Mouse (Mus musculus) heart, embryonic 14.5 days (tissue): Measurements from ENCODE around the gene Tmem202. TPM values are rescaled to one million over a fixed set of nuclear protein-coding genes. Genes with fewer than 3 reads are reported as not detected.

Experiments
- ATAC-seq: fragments of 200-750 bp; cut with Nextera tagmentation; 2 replicates; pipeline ENCODE4 v1.8.0; 2017; ENCODE audit warnings: low read depth, moderate TSS enrichment; ENCODE audit not compliant: insufficient number of reproducible peaks, insufficient read depth, low FRiP score
- H3K27ac ChIP-seq, 2 experiments: fragments of 200-500 bp in 1 of 2; fragments of 300-500 bp in 1 of 2; sonication (generic) in 1 of 2; replicated peaks in 1 of 2; 2 replicates each; pipeline ENCODE4 v1.5.1; 2012 to 2014; ENCODE audit warnings: low read depth in 2 of 2, low read length in 2 of 2, control low read depth in 1 of 2, mild to moderate bottlenecking in 1 of 2, mixed read lengths in 1 of 2; ENCODE audit not compliant: control insufficient read depth in 1 of 2, insufficient read depth in 1 of 2
- H3K27me3 ChIP-seq: fragments of 300-500 bp; sonication (generic); 2 replicates; pipeline ENCODE4 v1.6.1; 2014; ENCODE audit warnings: mild to moderate bottlenecking, low read length, control low read depth; ENCODE audit not compliant: control insufficient read depth, insufficient read depth
- H3K36me3 ChIP-seq: fragments of 300-500 bp; sonication (generic); 2 replicates; pipeline ENCODE4 v1.6.1; 2014; ENCODE audit warnings: mild to moderate bottlenecking, control low read depth, low read length, mixed read lengths; ENCODE audit not compliant: control insufficient read depth, insufficient read depth
- H3K4me1 ChIP-seq, 2 experiments: fragments of 200-500 bp in 1 of 2; fragments of 300-500 bp in 1 of 2; sonication (generic) in 1 of 2; 2 replicates each; pipeline ENCODE4 v1.6.1; 2012 to 2014; ENCODE audit warnings: low read length in 2 of 2, control low read depth in 1 of 2, mixed read lengths in 1 of 2; ENCODE audit not compliant: control insufficient read depth in 2 of 2, insufficient read depth in 2 of 2
- H3K4me2 ChIP-seq: fragments of 300-500 bp; sonication (generic); 2 replicates; pipeline ENCODE4 v1.6.1; 2014; ENCODE audit warnings: mild to moderate bottlenecking, low read length
- H3K4me3 ChIP-seq, 2 experiments: fragments of 200-500 bp in 1 of 2; fragments of 300-500 bp in 1 of 2; sonication (generic) in 1 of 2; 2 replicates each; pipeline ENCODE4 v1.5.1; 2012 to 2014; ENCODE audit warnings: low read length in 2 of 2, mild to moderate bottlenecking in 2 of 2, control low read depth in 1 of 2, low read depth in 1 of 2, moderate library complexity in 1 of 2; ENCODE audit not compliant: control insufficient read depth in 1 of 2, insufficient read depth in 1 of 2
- H3K9ac ChIP-seq: fragments of 300-500 bp; sonication (generic); 2 replicates; pipeline ENCODE4 v1.6.1; 2014; ENCODE audit warnings: mild to moderate bottlenecking, low read length
- H3K9me3 ChIP-seq: fragments of 300-500 bp; sonication (generic); 2 replicates; pipeline ENCODE4 v1.6.1; 2016; ENCODE audit warnings: low read length, control low read depth; ENCODE audit not compliant: control insufficient read depth
- WGBS: fragments of 180-500 bp; shearing (Covaris S2); extraction: QIAGEN DNeasy Blood & Tissue Kit; methylation state at CpG from one replicate; pipeline ENCODE4 v1.1.7; 2014; 5-methylcytosine and 5-hydroxymethylcytosine counted together
- polyA plus RNA-seq: library from polyadenylated mRNA; unstranded; fragments of >200 nt; fragmentation: Nextera tagmentation; extraction: Ambion mirVana; gene quantifications from 2 replicates; pipeline ENCODE4 v1.2.1, GENCODE M21; 2014

Tmem202 gene
- polyA plus RNA-seq, 1 experiment from 2014 or later = 0.55 TPM

DNA sequence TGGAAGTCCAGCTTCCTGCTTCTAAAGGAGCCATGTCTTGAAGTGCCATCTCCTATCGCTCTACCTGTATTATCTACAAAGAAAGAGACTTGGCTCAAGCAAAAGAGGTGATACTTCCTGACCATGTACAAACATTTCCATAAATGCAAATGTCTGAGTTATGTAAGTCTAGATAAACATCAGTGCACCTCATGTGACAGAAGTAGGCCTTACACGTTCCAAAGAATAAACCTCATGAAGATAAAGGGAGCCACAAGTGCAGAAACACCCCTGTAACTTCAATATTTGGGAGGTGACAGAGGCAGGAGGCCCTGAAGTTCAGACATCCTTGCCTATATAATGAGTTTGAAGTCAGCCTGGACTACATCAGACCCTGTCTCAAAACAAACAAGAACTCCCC, 32.2 kb upstream of the Tmem202 start:
- H3K9me3 ChIP-seq = no peaks in the 10 kb centered on the region
- no peak overlapping the region for H3K4me3 ChIP-seq
- H3K4me1 ChIP-seq = no peaks in the 10 kb centered on the region
- no peak overlapping the region for H3K4me2 ChIP-seq
- WGBS = 64% methylated on average over 2 of the region's 2 CpGs
- no peaks in the 10 kb centered on the region for H3K36me3 ChIP-seq
- peaks cover 15% of the 10 kb centered on the region; the same call in 1 of the 2 replicates for H3K27me3 ChIP-seq
- no peak overlapping the region for H3K27ac ChIP-seq
- H3K9ac ChIP-seq = no peak overlapping the region
- ATAC-seq = no peak

DNA sequence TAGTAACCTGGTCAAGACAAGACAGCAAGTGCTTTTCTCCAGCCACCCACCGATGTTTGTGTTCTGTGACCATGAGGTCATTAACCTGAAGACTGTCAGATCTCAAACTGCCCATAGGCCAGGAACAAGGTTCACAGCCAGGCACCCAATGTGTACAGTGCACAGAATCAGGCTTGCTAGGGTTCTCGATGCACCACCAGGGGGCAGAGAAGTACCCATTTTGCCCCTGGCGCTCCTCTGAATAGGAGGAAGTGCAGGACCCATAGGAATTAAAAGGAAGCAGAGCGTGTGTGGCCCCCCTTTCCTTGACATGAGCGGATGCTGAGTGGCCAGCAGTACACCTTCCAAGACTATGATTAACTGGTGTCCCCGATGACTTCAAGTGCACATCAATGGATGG, 27.5 kb upstream of the Tmem202 start:
- no peak overlapping the region for H3K4me2 ChIP-seq
- H3K36me3 ChIP-seq = peaks cover 29% of the 10 kb centered on the region
- ATAC-seq = peak; percentile 45; the same call in 1 of the 2 replicates
- 24% methylated on average over 6 of the region's 6 CpGs for WGBS
- H3K27me3 ChIP-seq = 0 out of 2 replicates have a peak, but pooled peaks cover 5% of the 10 kb centered on the region
- no peaks in the 10 kb centered on the region for H3K4me1 ChIP-seq
- no peak overlapping the region for H3K4me3 ChIP-seq
- H3K9me3 ChIP-seq = no peaks in the 10 kb centered on the region
- H3K27ac ChIP-seq = no peak overlapping the region
- no peak overlapping the region for H3K9ac ChIP-seq

DNA sequence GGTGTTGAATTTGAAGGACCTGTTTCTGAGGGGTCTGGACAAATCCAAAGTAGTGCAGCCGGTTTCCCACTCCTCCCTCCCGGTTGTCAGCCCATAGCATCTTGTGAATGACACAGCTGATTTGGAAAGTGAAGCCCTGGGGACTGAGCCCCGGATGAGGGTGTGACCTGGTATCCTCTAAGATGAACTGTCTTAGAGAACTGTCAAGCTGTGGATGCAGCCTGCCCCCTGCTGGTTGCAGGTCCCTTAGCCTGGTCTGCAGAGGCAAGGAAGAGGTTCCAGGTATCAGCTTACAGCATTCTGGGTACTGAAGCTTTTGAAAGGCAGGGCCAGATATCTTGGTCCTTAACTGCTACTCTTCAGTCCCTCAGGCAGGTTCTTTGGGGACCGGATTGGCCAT, 26.0 kb upstream of the Tmem202 start:
- H3K36me3 ChIP-seq = peaks cover 44% of the 10 kb centered on the region
- H3K27ac ChIP-seq = no peak overlapping the region
- no peaks in the 10 kb centered on the region for H3K4me1 ChIP-seq
- no peak for ATAC-seq
- no peaks in the 10 kb centered on the region for H3K9me3 ChIP-seq
- H3K9ac ChIP-seq = no peak overlapping the region
- H3K4me3 ChIP-seq = no peak overlapping the region
- H3K27me3 ChIP-seq = 0 out of 2 replicates have a peak, but pooled peaks cover 5% of the 10 kb centered on the region
- H3K4me2 ChIP-seq = no peak overlapping the region
- 18% methylated on average over 4 of the region's 4 CpGs for WGBS

DNA sequence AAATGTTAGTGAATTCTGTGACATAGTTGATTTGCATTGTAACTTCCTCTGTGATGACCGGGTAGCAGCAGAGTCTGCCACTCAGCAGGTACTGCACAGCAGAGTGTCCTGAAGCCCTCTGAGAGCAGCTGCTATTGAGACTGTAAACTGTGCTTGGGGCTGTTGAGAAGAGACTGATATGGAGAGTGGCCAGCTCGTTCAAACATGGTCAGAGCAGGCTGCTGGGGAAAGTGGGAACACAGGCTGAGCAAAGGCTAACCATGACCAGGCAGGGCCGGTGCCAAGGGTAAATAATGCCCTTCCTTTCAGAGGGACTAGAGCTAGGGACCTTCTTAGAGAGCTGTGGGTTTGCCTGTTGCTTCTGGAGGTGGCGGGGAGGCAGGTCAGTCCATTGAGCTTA, 14.1 kb upstream of the Tmem202 start:
- Histone ChIP-seq H3K4me1 (peaks cover 9 to 17% of the 10 kb centered on the region in 2 experiments; a peak in 3 of 4 replicates), H3K4me3 (no peak overlapping the region), H3K27me3 (no peaks in the 10 kb centered on the region), H3K27ac (no peak overlapping the region), H3K4me2 (no peak overlapping the region), H3K36me3 (peaks cover 41% of the 10 kb centered on the region), H3K9ac (no peak overlapping the region), H3K9me3 (no peaks in the 10 kb centered on the region)
- 55% methylated on average over 4 of the region's 4 CpGs for WGBS
- ATAC-seq = no peak

DNA sequence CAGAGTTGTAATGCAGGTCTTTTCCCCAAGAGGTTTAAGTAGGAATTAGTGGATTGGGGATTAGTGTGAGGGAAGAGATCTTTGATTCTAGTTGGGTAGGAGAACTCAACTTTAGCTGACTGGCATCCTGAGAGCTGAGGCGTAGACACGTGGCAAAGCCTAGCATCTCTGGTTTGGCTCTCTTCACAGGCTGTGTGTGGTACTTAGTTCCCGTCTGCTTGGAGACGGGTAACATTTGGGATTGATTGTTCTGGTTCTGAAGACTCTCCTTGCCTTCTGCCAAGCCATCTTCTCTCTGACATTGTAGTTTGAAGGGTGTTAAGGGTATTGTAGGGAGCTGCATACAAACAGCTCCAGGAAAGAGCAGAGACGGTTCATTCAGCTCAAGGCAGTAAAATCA, 13.0 kb upstream of the Tmem202 start:
- Histone ChIP-seq H3K4me1 (peaks cover 9 to 17% of the 10 kb centered on the region in 2 experiments; a peak in 3 of 4 replicates), H3K9me3 (no peaks in the 10 kb centered on the region), H3K9ac (no peak overlapping the region), H3K27me3 (no peaks in the 10 kb centered on the region), H3K4me2 (no peak overlapping the region), H3K4me3 (no peak overlapping the region), H3K27ac (no peak overlapping the region), H3K36me3 (peaks cover 30% of the 10 kb centered on the region)
- no peak for ATAC-seq
- 84% methylated on average over 5 of the region's 5 CpGs for WGBS

DNA sequence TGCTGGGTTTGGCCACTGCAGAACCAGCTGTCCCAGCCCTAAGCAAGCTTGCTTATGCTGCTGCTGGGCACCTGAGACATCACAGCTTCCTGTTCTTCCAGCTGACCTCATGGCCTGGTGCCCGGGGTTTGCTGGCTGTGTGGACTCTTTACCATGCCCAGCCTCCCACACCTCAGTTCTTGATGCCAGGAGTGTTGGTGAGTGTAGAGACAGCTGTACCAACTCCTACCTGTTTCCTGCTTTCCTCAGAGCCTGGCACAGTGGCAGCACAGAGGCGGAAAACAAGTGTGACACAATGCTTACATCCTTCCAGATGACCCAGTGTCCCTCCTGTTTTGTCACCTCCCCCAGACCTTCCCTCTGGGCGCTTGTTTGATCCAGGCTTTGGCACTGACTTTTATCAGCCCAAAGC, 12.0 kb upstream of the Tmem202 start:
- WGBS = 47% methylated on average over 3 of the region's 3 CpGs
- Histone ChIP-seq H3K27ac (0 out of 4 replicates have a peak overlapping the region, but pooled peaks of 1 of the 2 experiments have one; percentile 37), H3K9ac (no peak overlapping the region), H3K36me3 (peaks cover 23% of the 10 kb centered on the region), H3K27me3 (no peaks in the 10 kb centered on the region), H3K9me3 (no peaks in the 10 kb centered on the region), H3K4me2 (no peak overlapping the region), H3K4me1 (peaks cover 9 to 17% of the 10 kb centered on the region in 2 experiments; a peak in 3 of 4 replicates), H3K4me3 (no peak overlapping the region)
- peak; percentile 31 for ATAC-seq

DNA sequence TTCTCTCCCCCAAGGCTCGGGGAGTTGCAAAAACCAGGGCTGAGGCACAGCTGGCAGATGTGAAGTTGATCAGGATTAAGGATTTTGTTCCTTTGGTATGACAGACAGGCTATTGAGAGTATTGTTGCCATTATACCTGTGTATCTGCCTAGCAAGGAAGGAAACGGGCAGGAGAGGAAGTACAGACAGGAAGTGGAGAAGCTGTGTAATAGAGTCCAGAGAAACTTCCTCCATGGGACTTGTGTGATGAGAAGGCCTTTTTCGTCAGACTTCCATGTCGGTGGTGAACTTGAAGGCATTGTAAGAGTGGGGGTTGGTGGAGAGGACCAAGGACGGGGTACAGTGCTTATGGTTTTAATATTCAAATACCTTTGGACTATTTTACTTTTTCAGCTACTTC, 11.4 kb upstream of the Tmem202 start:
- H3K9me3 ChIP-seq = no peaks in the 10 kb centered on the region
- WGBS = 62% methylated on average over 5 of the region's 5 CpGs
- peaks cover 22% of the 10 kb centered on the region for H3K36me3 ChIP-seq
- H3K27ac ChIP-seq = 0 out of 4 replicates have a peak overlapping the region, but pooled peaks of 1 of the 2 experiments have one; percentile 37
- no peaks in the 10 kb centered on the region for H3K27me3 ChIP-seq
- no peak overlapping the region for H3K4me3 ChIP-seq
- no peak for ATAC-seq
- 0 out of 2 replicates have a peak overlapping the region, but pooled peaks have one; percentile 3 for H3K9ac ChIP-seq
- peaks cover 9 to 17% of the 10 kb centered on the region in 2 experiments; a peak in 3 of 4 replicates for H3K4me1 ChIP-seq
- no peak overlapping the region for H3K4me2 ChIP-seq

DNA sequence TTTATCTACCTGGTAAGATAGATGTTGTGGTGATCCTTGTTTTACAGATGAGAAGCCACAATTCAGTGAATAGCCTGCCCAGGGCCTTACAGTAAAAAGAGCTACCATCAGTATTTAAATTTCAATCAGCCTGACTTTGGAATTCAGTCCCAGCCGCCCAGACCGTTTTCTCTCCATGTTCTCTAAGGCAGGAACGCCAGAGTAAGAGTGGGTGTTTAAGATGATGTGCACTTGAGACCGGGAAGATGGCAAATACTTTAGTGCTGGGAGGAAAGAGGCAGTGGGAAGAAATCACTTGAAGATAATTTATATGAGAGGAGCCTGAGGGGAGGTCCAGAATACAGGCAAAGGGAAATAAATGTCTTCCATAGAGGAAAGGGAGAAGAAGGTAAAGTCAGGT, 10.4 kb upstream of the Tmem202 start:
- 76% methylated on average over 4 of the region's 4 CpGs for whole genome bisulfite sequencing
- Histone ChIP-seq H3K36me3 (peaks cover 15% of the 10 kb centered on the region), H3K27ac (no peak overlapping the region), H3K9me3 (no peaks in the 10 kb centered on the region), H3K9ac (no peak overlapping the region), H3K4me1 (peaks cover 9 to 17% of the 10 kb centered on the region in 2 experiments; a peak in 3 of 4 replicates), H3K4me3 (no peak overlapping the region), H3K27me3 (no peaks in the 10 kb centered on the region), H3K4me2 (no peak overlapping the region)
- ATAC-seq = no peak
